Mouse (Mus musculus) myocyte (in vitro differentiated cells): ENCODE results near the gene Tnnc2.

Experiments
- CEBPB ChIP-seq: IDR thresholded peaks from 2 replicates; pipeline ENCODE4 v1.6.1; 2011; ENCODE audit warnings: mild to moderate bottlenecking, moderate library complexity; ENCODE audit not compliant: poor library complexity, insufficient read depth, severe bottlenecking
- MAX ChIP-seq: IDR thresholded peaks from one replicate; pipeline ENCODE4 v1.6.1; 2011; ENCODE audit warnings: low read depth, mild to moderate bottlenecking, control low read depth
- MYOG ChIP-seq, 3 experiments: IDR thresholded peaks; one replicate each; pipeline ENCODE4 v1.6.1; 2011; ENCODE audit warnings: control low read depth in 2 of 3, low read depth in 2 of 3, mild to moderate bottlenecking in 2 of 3; ENCODE audit not compliant: insufficient read length in 2 of 3, control insufficient read depth in 1 of 3, insufficient read depth in 1 of 3
- POLR2A ChIP-seq: IDR thresholded peaks from one replicate; pipeline ENCODE4 v1.6.1; 2011; ENCODE audit warnings: low read depth, mild to moderate bottlenecking, control low read depth, moderate library complexity; ENCODE audit not compliant: insufficient read length
- POLR2AphosphoS2 ChIP-seq: IDR thresholded peaks from one replicate; pipeline ENCODE4 v1.6.1; 2011; ENCODE audit warnings: low read depth, control low read depth; ENCODE audit not compliant: insufficient read length
- USF1 ChIP-seq: IDR thresholded peaks from one replicate; pipeline ENCODE4 v1.6.1; 2011; ENCODE audit warnings: low read depth, mild to moderate bottlenecking, control low read depth, moderate library complexity

GRCm38 (mm10) chr2:164757841-164758240 lies 21.9 kb downstream of the Tnnc2 start:
- TF ChIP-seq MAX (no peak), MYOG (IDR thresholded peaks at IDR 0.05; ENCODE audit: control insufficient read depth in 1 of 3, insufficient read depth in 1 of 3, insufficient read length in 2 of 3, low read depth in 2 of 3) (no peak), USF1 (no peak), POLR2A (no peak), CEBPB (no peak), POLR2AphosphoS2 (no peak)
